Mouse (Mus musculus) embryo, embryonic 10.5 days (tissue): ENCODE measurements at regions not wholly inside any gene's neighbourhood (a gene's known extent, or its start where the extent isn't known, plus 50 kb on each side); places are given as distances from the start of the nearest gene placed in this dataset.

Source experiments
- DNase-seq: peaks from one replicate; pipeline ENCODE4 v3.0.0-alpha.2; 2015; ENCODE audit warnings: low spot score

- no peak for DNase-seq
Measured at GRCm38 (mm10) chr2:167782231-167782999, 92.8 kb upstream of the Tmem189 start.

GRCm38 (mm10) chr2:167781496-167781895 is 91.9 kb upstream of the Tmem189 start:
- DNase-seq = no peak

GRCm38 (mm10) chr2:167778691-167779090 is 89.1 kb upstream of the Tmem189 start:
- no peak for DNase-seq

GRCm38 (mm10) chr2:167778271-167778670 is 88.6 kb upstream of the Tmem189 start:
- DNase-seq = no peak

- peak; percentile 82 for DNase-seq
Measured at GRCm38 (mm10) chr2:167777331-167778085, 87.9 kb upstream of the Tmem189 start.

GRCm38 (mm10) chr2:167776251-167777168 is 86.9 kb upstream of the Tmem189 start:
- DNase-seq = no peak

GRCm38 (mm10) chr2:167775218-167775915 is 85.7 kb upstream of the Tmem189 start:
- no peak for DNase-seq

- no peak for DNase-seq
Measured at GRCm38 (mm10) chr2:167774806-167775179, 85.2 kb upstream of the Tmem189 start.

- no peak for DNase-seq
Measured at GRCm38 (mm10) chr2:167774166-167774805, 84.7 kb upstream of the Tmem189 start.

- DNase-seq = no peak
Measured at GRCm38 (mm10) chr2:167772834-167773233, 83.2 kb upstream of the Tmem189 start.

GRCm38 (mm10) chr2:167767962-167768361 is 78.3 kb upstream of the Tmem189 start:
- no peak for DNase-seq

GRCm38 (mm10) chr2:167767371-167767770 is 77.7 kb upstream of the Tmem189 start:
- no peak for DNase-seq

GRCm38 (mm10) chr2:167765811-167766210 is 76.2 kb upstream of the Tmem189 start:
- DNase-seq = no peak

GRCm38 (mm10) chr2:167765072-167765800 is 75.6 kb upstream of the Tmem189 start:
- peak; percentile 69 for DNase-seq

- no peak for DNase-seq
Measured at GRCm38 (mm10) chr2:167763891-167764410, 74.3 kb upstream of the Tmem189 start.

- no peak for DNase-seq
Measured at GRCm38 (mm10) chr2:167761404-167761936, 71.8 kb upstream of the Tmem189 start.

- DNase-seq = no peak
Measured at GRCm38 (mm10) chr2:167760681-167761403, 71.2 kb upstream of the Tmem189 start.

- no peak for DNase-seq
Measured at GRCm38 (mm10) chr2:167759603-167760390, 70.2 kb upstream of the Tmem189 start.
